Mouse (Mus musculus): ENCODE measurements around the gene Rcor2. TPM values are rescaled to one million over a fixed set of nuclear protein-coding genes. Genes with fewer than 3 reads are reported as not detected.

Rcor2 gene
- polyA plus RNA-seq, 1 experiment from 2014 or later = 84.8 TPM

GRCm38 (mm10) chr19:7301647-7302492 is 34.7 kb downstream of the Rcor2 start:
- Histone ChIP-seq H3K4me3 (no peak overlapping the region), H3K27me3 (replicated peaks) (no peaks in the 10 kb centered on the region), H3K27ac (no peak overlapping the region), H3K4me2 (replicated peaks) (no peak overlapping the region), H3K4me1 (peaks cover 2% of the 10 kb centered on the region; the same call in 1 of the 2 replicates), H3K9me3 (no peaks in the 10 kb centered on the region), H3K36me3 (peaks cover 15% of the 10 kb centered on the region), H3K9ac (no peak overlapping the region)
- ATAC-seq (ENCODE audit: low FRiP score, low read depth) = no peak
- 86% methylated on average over 7 of the region's 7 CpGs for WGBS

- H3K4me2 ChIP-seq (replicated peaks) = no peak overlapping the region
- H3K4me1 ChIP-seq = peaks cover 7% of the 10 kb centered on the region; the same call in 1 of the 2 replicates
- WGBS = 97% methylated on average over 1 of the region's 1 CpGs
- no peak for ATAC-seq (ENCODE audit: low FRiP score, low read depth)
- H3K36me3 ChIP-seq = peaks cover 15% of the 10 kb centered on the region
- H3K27me3 ChIP-seq (replicated peaks) = no peaks in the 10 kb centered on the region
- no peak overlapping the region for H3K4me3 ChIP-seq
- H3K27ac ChIP-seq = no peak overlapping the region
- no peak overlapping the region for H3K9ac ChIP-seq
- no peaks in the 10 kb centered on the region for H3K9me3 ChIP-seq
These were observed 35.3 kb downstream of the Rcor2 start for GRCm38 (mm10) chr19:7302493-7302797.

- Histone ChIP-seq H3K36me3 (peaks cover 11% of the 10 kb centered on the region), H3K4me1 (peaks cover 21% of the 10 kb centered on the region), H3K9ac (no peak overlapping the region), H3K27ac (no peak overlapping the region), H3K27me3 (replicated peaks) (no peaks in the 10 kb centered on the region), H3K4me3 (no peak overlapping the region), H3K9me3 (no peaks in the 10 kb centered on the region), H3K4me2 (replicated peaks) (no peak overlapping the region)
- 62% methylated on average over 6 of the region's 6 CpGs for WGBS
- ATAC-seq (ENCODE audit: low FRiP score, low read depth) = no peak
These were observed 36.7 kb downstream of the Rcor2 start for GRCm38 (mm10) chr19:7303796-7304195.

- Histone ChIP-seq H3K36me3 (peaks cover 6% of the 10 kb centered on the region), H3K27ac (no peak overlapping the region), H3K27me3 (replicated peaks) (no peaks in the 10 kb centered on the region), H3K4me3 (no peak overlapping the region), H3K4me2 (replicated peaks) (no peak overlapping the region), H3K4me1 (peaks cover 31% of the 10 kb centered on the region), H3K9me3 (no peaks in the 10 kb centered on the region), H3K9ac (no peak overlapping the region)
- ATAC-seq (ENCODE audit: low FRiP score, low read depth) = no peak
- WGBS = 76% methylated on average over 2 of the region's 2 CpGs
These were observed 37.7 kb downstream of the Rcor2 start for GRCm38 (mm10) chr19:7304801-7305200.

GRCm38 (mm10) chr19:7305380-7306310 is 38.5 kb downstream of the Rcor2 start:
- WGBS = 91% methylated on average over 11 of the region's 11 CpGs
- ATAC-seq (ENCODE audit: low FRiP score, low read depth) = no peak

GRCm38 (mm10) chr19:7306968-7307367 is 39.8 kb downstream of the Rcor2 start:
- Histone ChIP-seq H3K4me1 (peaks cover 48% of the 10 kb centered on the region), H3K9ac (no peak overlapping the region)

More at GRCm38 (mm10) chr19:7305380-7306310, 38.5 kb downstream of the Rcor2 start:
- Histone ChIP-seq H3K4me2 (replicated peaks) (no peak overlapping the region), H3K9me3 (no peaks in the 10 kb centered on the region), H3K9ac (no peak overlapping the region), H3K27me3 (replicated peaks) (no peaks in the 10 kb centered on the region), H3K27ac (no peak overlapping the region), H3K4me1 (peaks cover 38% of the 10 kb centered on the region), H3K36me3 (peaks cover 6% of the 10 kb centered on the region), H3K4me3 (no peak overlapping the region)

GRCm38 (mm10) chr19:7307995-7308770 is 41.1 kb downstream of the Rcor2 start:
- Histone ChIP-seq H3K9ac (no peak overlapping the region; the same call in 1 of the 2 replicates), H3K27me3 (replicated peaks) (no peaks in the 10 kb centered on the region), H3K27ac (peak overlapping the region; percentile 15), H3K4me1 (peaks cover 48% of the 10 kb centered on the region), H3K36me3 (peaks cover 6% of the 10 kb centered on the region; the same call in 1 of the 2 replicates), H3K4me3 (no peak overlapping the region), H3K9me3 (no peaks in the 10 kb centered on the region), H3K4me2 (replicated peaks) (peak overlapping the region; percentile 34)
- peak; percentile 82 for ATAC-seq (ENCODE audit: low FRiP score, low read depth)
- WGBS = 48% methylated on average over 8 of the region's 8 CpGs

More at GRCm38 (mm10) chr19:7306968-7307367, 39.8 kb downstream of the Rcor2 start:
- no peaks in the 10 kb centered on the region for H3K9me3 ChIP-seq
- WGBS = 71% methylated on average over 3 of the region's 3 CpGs
- ATAC-seq (ENCODE audit: low FRiP score, low read depth) = no peak
- peaks cover 6% of the 10 kb centered on the region; the same call in 1 of the 2 replicates for H3K36me3 ChIP-seq
- H3K27me3 ChIP-seq (replicated peaks) = no peaks in the 10 kb centered on the region
- H3K27ac ChIP-seq = no peak overlapping the region
- H3K4me3 ChIP-seq = no peak overlapping the region
- no peak overlapping the region for H3K4me2 ChIP-seq (replicated peaks)

GRCm38 (mm10) chr19:7309738-7310330 is 42.7 kb downstream of the Rcor2 start:
- ATAC-seq (ENCODE audit: low FRiP score, low read depth) = no peak
- Histone ChIP-seq H3K27me3 (replicated peaks) (no peaks in the 10 kb centered on the region), H3K4me3 (no peak overlapping the region), H3K9me3 (no peaks in the 10 kb centered on the region), H3K36me3 (no peaks in the 10 kb centered on the region), H3K27ac (no peak overlapping the region), H3K4me2 (replicated peaks) (no peak overlapping the region), H3K9ac (no peak overlapping the region), H3K4me1 (peaks cover 48% of the 10 kb centered on the region)
- 76% methylated on average over 2 of the region's 2 CpGs for WGBS

GRCm38 (mm10) chr19:7310704-7311103 is 43.6 kb downstream of the Rcor2 start:
- WGBS = 31% methylated on average over 5 of the region's 5 CpGs
- Histone ChIP-seq H3K9ac (no peak overlapping the region), H3K4me1 (peaks cover 48% of the 10 kb centered on the region)

GRCm38 (mm10) chr19:7311306-7311705 is 44.2 kb downstream of the Rcor2 start:
- Histone ChIP-seq H3K4me3 (no peak overlapping the region), H3K27me3 (replicated peaks) (no peaks in the 10 kb centered on the region), H3K4me2 (replicated peaks) (no peak overlapping the region), H3K9me3 (no peaks in the 10 kb centered on the region), H3K36me3 (no peaks in the 10 kb centered on the region), H3K27ac (no peak overlapping the region), H3K9ac (no peak overlapping the region), H3K4me1 (peaks cover 48% of the 10 kb centered on the region)
- no peak for ATAC-seq (ENCODE audit: low FRiP score, low read depth)
- 50% methylated on average over 10 of the region's 10 CpGs for WGBS

More at GRCm38 (mm10) chr19:7310704-7311103, 43.6 kb downstream of the Rcor2 start:
- H3K9me3 ChIP-seq = no peaks in the 10 kb centered on the region
- no peak for ATAC-seq (ENCODE audit: low FRiP score, low read depth)
- no peaks in the 10 kb centered on the region for H3K36me3 ChIP-seq
- no peak overlapping the region for H3K4me2 ChIP-seq (replicated peaks)
- H3K27ac ChIP-seq = no peak overlapping the region
- no peak overlapping the region for H3K4me3 ChIP-seq
- no peaks in the 10 kb centered on the region for H3K27me3 ChIP-seq (replicated peaks)

GRCm38 (mm10) chr19:7313660-7314059 is 46.5 kb downstream of the Rcor2 start:
- no peak overlapping the region for H3K4me3 ChIP-seq
- no peak overlapping the region for H3K27ac ChIP-seq
- H3K9ac ChIP-seq = no peak overlapping the region
- 84% methylated on average over 2 of the region's 2 CpGs for WGBS
- no peak for ATAC-seq (ENCODE audit: low FRiP score, low read depth)
- H3K4me2 ChIP-seq (replicated peaks) = no peak overlapping the region
- no peaks in the 10 kb centered on the region for H3K27me3 ChIP-seq (replicated peaks)
- H3K36me3 ChIP-seq = no peaks in the 10 kb centered on the region
- H3K9me3 ChIP-seq = no peaks in the 10 kb centered on the region
- H3K4me1 ChIP-seq = peaks cover 28% of the 10 kb centered on the region

Measured in neural tube, embryonic 12.5 days (tissue).